Mouse (Mus musculus) embryonic facial prominence, embryonic 15.5 days (tissue): ENCODE results near the gene Sult1d1. TPM values are rescaled to one million over a fixed set of nuclear protein-coding genes. Genes with fewer than 3 reads are reported as not detected.
"Not testable (repeated sequence)": the region's sequence is repeated elsewhere in the genome, so short reads cannot be mapped to it uniquely, and the experiment has no call there.

Source experiments
- ATAC-seq: fragments of 200-750 bp; cut with Nextera tagmentation; 2 replicates; pipeline ENCODE4 v1.8.0; 2017; ENCODE audit warnings: low read depth, moderate TSS enrichment; ENCODE audit not compliant: insufficient number of reproducible peaks, low FRiP score, low TSS enrichment
- H3K27ac ChIP-seq: fragments of 300-500 bp; sonication (generic); replicated peaks from 2 replicates; pipeline ENCODE4 v1.5.1; 2015; ENCODE audit warnings: mild to moderate bottlenecking, inconsistent platforms
- H3K27me3 ChIP-seq: fragments of 300-500 bp; sonication (generic); 2 replicates; pipeline ENCODE4 v1.6.1; 2015; ENCODE audit warnings: inconsistent platforms
- H3K36me3 ChIP-seq: fragments of 300-500 bp; sonication (generic); 2 replicates; pipeline ENCODE4 v1.6.1; 2015; ENCODE audit warnings: mild to moderate bottlenecking, inconsistent platforms
- H3K4me1 ChIP-seq: fragments of 300-500 bp; sonication (generic); 2 replicates; pipeline ENCODE4 v1.6.1; 2015; ENCODE audit warnings: inconsistent platforms
- H3K4me2 ChIP-seq: fragments of 300-500 bp; sonication (generic); replicated peaks from 2 replicates; pipeline ENCODE4 v1.6.1; 2015; ENCODE audit warnings: mild to moderate bottlenecking, inconsistent platforms
- H3K4me3 ChIP-seq: fragments of 300-500 bp; sonication (generic); replicated peaks from 2 replicates; pipeline ENCODE4 v1.5.1; 2015; ENCODE audit warnings: mild to moderate bottlenecking, inconsistent platforms
- H3K9ac ChIP-seq: fragments of 300-500 bp; sonication (generic); 2 replicates; pipeline ENCODE4 v1.6.1; 2015; ENCODE audit warnings: inconsistent platforms
- H3K9me3 ChIP-seq: fragments of 300-500 bp; sonication (generic); replicated peaks from 2 replicates; pipeline ENCODE4 v1.6.1; 2016; ENCODE audit warnings: inconsistent platforms
- WGBS: fragments of 180-500 bp; shearing (Covaris S2); methylation state at CpG from one replicate; pipeline ENCODE4 v1.1.7; 2015; 5-methylcytosine and 5-hydroxymethylcytosine counted together
- microRNA-seq: library from miRNA; unstranded; fragments of <30 nt; microRNA quantifications from one replicate; pipeline ENCODE4, GENCODE M21; 2016; ENCODE audit warnings: borderline number of aligned reads
- polyA plus RNA-seq: library from polyadenylated mRNA; unstranded; fragments of >200 nt; fragmentation: Nextera tagmentation; extraction: Ambion mirVana; gene quantifications from 2 replicates; pipeline ENCODE4 v1.2.1, GENCODE M21; 2015

Sult1d1 gene
- polyA plus RNA-seq, 1 experiment from 2014 or later: 5.8 TPM

- Histone ChIP-seq H3K4me1 (no peaks in the 10 kb centered on the region), H3K27ac (no peak overlapping the region), H3K4me2 (no peak overlapping the region), H3K36me3 (no peaks in the 10 kb centered on the region), H3K9ac (no peak overlapping the region), H3K27me3 (no peaks in the 10 kb centered on the region), H3K4me3 (no peak overlapping the region), H3K9me3 (no peaks in the 10 kb centered on the region)
- no peak for ATAC-seq
These were observed 5.9 kb downstream of the Sult1d1 start for GRCm38 (mm10) chr5:87562966-87563365.

GRCm38 (mm10) chr5:87562526-87562925, 6.3 kb downstream of the Sult1d1 start:
- H3K4me2 ChIP-seq: no peak overlapping the region
- H3K9ac ChIP-seq: no peak overlapping the region
- no peaks in the 10 kb centered on the region for H3K27me3 ChIP-seq
- no peak overlapping the region for H3K4me3 ChIP-seq
- ATAC-seq: no peak
- no peaks in the 10 kb centered on the region for H3K4me1 ChIP-seq
- H3K9me3 ChIP-seq: no peaks in the 10 kb centered on the region
- WGBS: 70% methylated on average over 4 of the region's 4 CpGs
- no peaks in the 10 kb centered on the region for H3K36me3 ChIP-seq
- H3K27ac ChIP-seq: no peak overlapping the region

GRCm38 (mm10) chr5:87560145-87560544, 8.7 kb downstream of the Sult1d1 start:
- H3K27ac ChIP-seq: no peak overlapping the region
- no peaks in the 10 kb centered on the region for H3K27me3 ChIP-seq
- no peak for ATAC-seq
- no peak overlapping the region for H3K4me2 ChIP-seq
- WGBS: 71% methylated on average over 5 of the region's 5 CpGs
- no peak overlapping the region for H3K9ac ChIP-seq
- H3K9me3 ChIP-seq: no peaks in the 10 kb centered on the region
- no peaks in the 10 kb centered on the region for H3K36me3 ChIP-seq
- no peaks in the 10 kb centered on the region for H3K4me1 ChIP-seq
- no peak overlapping the region for H3K4me3 ChIP-seq

- H3K4me2 ChIP-seq: no peak overlapping the region
- H3K9me3 ChIP-seq: no peaks in the 10 kb centered on the region
- H3K36me3 ChIP-seq: no peaks in the 10 kb centered on the region
- no peaks in the 10 kb centered on the region for H3K27me3 ChIP-seq
- H3K27ac ChIP-seq: no peak overlapping the region
- no peak for ATAC-seq
- WGBS: 40% methylated on average over 1 of the region's 1 CpGs
- H3K9ac ChIP-seq: no peak overlapping the region
- H3K4me1 ChIP-seq: no peaks in the 10 kb centered on the region
- H3K4me3 ChIP-seq: no peak overlapping the region
These were observed 17.9 kb downstream of the Sult1d1 start for GRCm38 (mm10) chr5:87550935-87551334.

DNA sequence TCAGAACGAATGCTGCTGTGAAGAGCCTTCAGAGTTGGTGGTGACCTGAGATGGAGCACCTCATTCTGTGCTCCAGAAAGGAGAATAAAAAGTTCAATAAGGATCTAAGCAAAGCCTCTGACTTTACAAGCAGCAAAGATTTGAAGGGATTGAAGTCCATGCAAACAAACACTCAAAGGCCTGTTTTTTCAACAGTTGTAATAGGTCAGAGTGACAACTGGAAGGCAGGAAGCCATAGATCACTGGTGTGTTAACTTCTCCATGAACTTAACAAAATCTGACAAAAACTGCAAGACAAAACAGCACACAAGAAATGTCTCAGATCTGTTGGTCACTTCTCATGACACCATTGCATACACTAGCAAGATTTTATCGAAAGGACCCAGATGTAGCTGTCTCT, 30.7 kb downstream of the Sult1d1 start, which contains the start of gene Sult1b1:
Sult1b1 (minus strand) TSS at position 85 of the 400 bp plus-strand sequence.
- Histone ChIP-seq H3K9ac (no peak within 1 kb of the TSS), H3K27ac (no peak within 1 kb of the TSS), H3K27me3 (no peaks in the 10 kb centered on the region), H3K9me3 (no peaks in the 10 kb centered on the region), H3K4me1 (no peaks in the 10 kb centered on the region), H3K4me3 (no peak within 1 kb of the TSS), H3K4me2 (no peak within 1 kb of the TSS), H3K36me3 (no peaks in the 10 kb centered on the region)
- 92% methylated on average over 2 of the region's 2 CpGs for WGBS
- ATAC-seq: no peak

DNA sequence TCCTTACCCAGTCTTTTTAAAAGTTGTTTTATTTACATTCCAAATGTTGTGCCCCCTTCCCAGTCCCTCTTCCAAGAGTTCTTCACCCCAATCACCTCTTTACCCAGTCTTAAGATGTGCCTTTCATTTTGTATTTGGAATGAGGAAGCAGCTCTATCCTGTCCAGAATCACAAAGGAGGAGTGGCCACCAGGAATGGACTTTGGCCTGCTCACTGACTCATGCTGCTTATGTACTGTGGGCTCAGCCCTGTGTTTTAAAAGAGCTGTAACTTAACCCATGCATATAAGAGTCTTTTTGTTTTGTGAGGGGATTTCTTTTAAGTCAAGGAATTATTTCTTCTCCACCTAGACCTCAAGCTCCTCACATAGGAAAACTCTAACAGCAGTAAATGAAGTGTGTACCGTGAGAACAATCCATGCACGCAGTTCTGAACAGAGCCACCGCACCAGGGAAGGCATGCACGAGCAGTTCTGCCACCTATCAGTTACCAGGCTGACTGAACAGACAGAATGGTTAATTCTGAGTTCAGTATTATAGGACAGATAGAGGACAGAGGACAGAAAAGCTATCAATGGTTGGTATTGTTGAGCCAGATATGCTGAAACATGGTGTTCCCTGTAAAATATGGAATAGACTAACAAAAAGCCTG, 32.7 kb downstream of the Sult1d1 start:
- no peak for ATAC-seq
- Histone ChIP-seq H3K36me3 (no peaks in the 10 kb centered on the region), H3K9me3 (no peaks in the 10 kb centered on the region), H3K4me3 (no peak overlapping the region), H3K27ac (no peak overlapping the region), H3K4me2 (no peak overlapping the region), H3K4me1 (no peaks in the 10 kb centered on the region), H3K9ac (no peak overlapping the region), H3K27me3 (no peaks in the 10 kb centered on the region)
- 74% methylated on average over 4 of the region's 4 CpGs for WGBS

DNA sequence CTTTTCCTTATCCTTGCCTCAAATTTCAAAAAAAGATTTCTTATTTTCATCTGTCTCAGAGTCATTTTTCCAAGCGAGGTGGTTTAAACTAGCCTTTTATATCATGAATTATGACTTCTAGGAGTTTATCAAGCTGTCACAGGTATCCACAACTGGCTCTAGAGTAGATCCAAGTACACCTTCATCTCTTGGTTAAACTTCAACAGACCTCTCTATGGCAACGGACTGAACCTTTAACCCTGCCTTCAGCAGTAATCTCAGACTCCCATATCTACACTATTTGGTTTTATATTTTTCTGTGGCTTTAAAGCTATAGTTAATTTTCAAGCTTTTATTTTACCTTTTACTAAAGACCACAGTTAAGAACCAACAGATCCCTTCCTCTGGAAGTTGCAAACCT, 36.5 kb downstream of the Sult1d1 start:
- H3K9ac ChIP-seq: no peak overlapping the region
- no peaks in the 10 kb centered on the region for H3K27me3 ChIP-seq
- H3K4me1 ChIP-seq: no peaks in the 10 kb centered on the region
- H3K9me3 ChIP-seq: no peaks in the 10 kb centered on the region
- ATAC-seq: no peak
- H3K36me3 ChIP-seq: no peaks in the 10 kb centered on the region
- WGBS: 68% methylated on average over 2 of the region's 2 CpGs
- H3K27ac ChIP-seq: no peak overlapping the region
- H3K4me3 ChIP-seq: no peak overlapping the region
- H3K4me2 ChIP-seq: no peak overlapping the region

DNA sequence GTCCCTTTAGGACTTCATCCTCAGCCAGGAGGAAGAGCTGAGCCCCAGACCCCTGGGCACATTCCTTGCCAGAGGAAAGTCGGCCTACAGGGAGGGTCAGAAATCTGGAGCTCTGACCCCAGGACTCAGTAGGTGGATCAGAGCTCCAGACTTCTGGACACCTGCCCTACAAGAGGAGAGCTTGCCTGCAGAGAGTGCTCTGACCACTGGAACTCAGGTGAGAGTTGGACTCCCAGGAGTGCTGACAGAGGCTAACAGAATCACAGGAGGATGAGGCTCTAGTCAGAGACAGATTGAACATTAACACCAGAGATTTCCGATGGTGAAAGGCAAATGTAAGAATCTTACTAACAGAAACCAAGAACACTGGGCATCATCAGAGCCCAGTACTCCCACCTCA, 45.3 kb downstream of the Sult1d1 start:
- H3K9ac ChIP-seq, ATAC-seq, H3K27me3 ChIP-seq, H3K4me2 ChIP-seq, H3K4me1 ChIP-seq, H3K36me3 ChIP-seq, H3K27ac ChIP-seq, H3K9me3 ChIP-seq, H3K4me3 ChIP-seq: not testable (repeated sequence)
- 83% methylated on average over 2 of the region's 2 CpGs for WGBS

DNA sequence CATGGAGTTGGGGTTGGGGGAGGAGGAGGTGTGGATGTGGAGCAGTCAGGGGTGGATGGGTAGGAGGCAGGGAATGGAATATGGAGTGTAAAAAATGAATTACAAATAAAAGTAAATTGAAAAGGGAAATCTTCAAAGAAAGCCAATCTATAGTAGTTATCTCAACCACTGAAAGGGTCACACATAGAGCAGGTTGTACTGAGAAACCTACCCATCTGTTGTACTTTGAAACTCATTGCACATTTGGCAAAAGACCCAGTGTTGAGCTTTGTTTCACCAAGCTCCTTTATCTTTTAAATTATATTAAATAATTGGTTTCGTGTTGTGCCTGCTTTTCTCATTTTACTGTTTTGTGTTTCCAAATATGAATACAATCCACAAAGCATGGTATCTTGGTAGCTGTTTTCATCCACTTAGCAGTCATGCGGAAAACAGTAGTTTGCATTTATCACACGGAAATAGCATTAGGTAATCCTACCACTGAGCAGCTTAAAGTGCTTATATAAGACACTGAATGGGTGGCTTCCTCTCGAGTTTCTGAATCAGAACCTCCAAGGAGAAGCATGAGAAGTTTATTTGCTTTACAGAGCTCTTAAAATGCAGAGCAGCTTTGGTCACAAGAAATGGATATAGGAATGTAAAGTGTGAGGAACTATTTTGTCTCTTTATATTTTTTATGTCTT, 62.9 kb downstream of the Sult1d1 start:
- ATAC-seq: no peak; the same call in 1 of the 2 replicates
- H3K4me2 ChIP-seq: no peak overlapping the region
- H3K27ac ChIP-seq: no peak overlapping the region
- H3K9ac ChIP-seq: no peak overlapping the region
- H3K9me3 ChIP-seq: no peaks in the 10 kb centered on the region
- no peak overlapping the region for H3K4me3 ChIP-seq
- H3K27me3 ChIP-seq: no peaks in the 10 kb centered on the region
- no peaks in the 10 kb centered on the region for H3K4me1 ChIP-seq
- WGBS: 47% methylated on average over 4 of the region's 4 CpGs
- H3K36me3 ChIP-seq: no peaks in the 10 kb centered on the region

Small RNA genes lying within 50 kb of the gene (microRNA-seq; reads per million reads assigned to microRNA genes)
- not detected for gene Mir3969

Other genes with a start within 250 kb of the Sult1d1 start
- gene Ugt2a3, start 231.8 kb downstream of the Sult1d1 start, polyA plus RNA-seq: not detected in 2 replicates
- not detected in 2 replicates for gene Ugt2b38, start 144.8 kb downstream of the Sult1d1 start, polyA plus RNA-seq
- gene Ugt2a2, start 86.8 kb downstream of the Sult1d1 start, polyA plus RNA-seq: 7.0 and 17.8 TPM in 2 replicates
- 0.11 TPM in 1 of 2 replicates, not detected in the other for gene Gm43638, start 82.2 kb downstream of the Sult1d1 start, polyA plus RNA-seq
- 29.6 and 55.0 TPM in 2 replicates for gene Ugt2a1, start 78.2 kb downstream of the Sult1d1 start, polyA plus RNA-seq
- gene Sult1b1, start 30.8 kb downstream of the Sult1d1 start, polyA plus RNA-seq: 0.85 and 0.94 TPM in 2 replicates
- gene Sult1e1, start 22.6 kb upstream of the Sult1d1 start, polyA plus RNA-seq: 10.0 and 14.1 TPM in 2 replicates
- gene Csn1s1, start 97.2 kb upstream of the Sult1d1 start, polyA plus RNA-seq: not detected in 2 replicates
- gene Csn2, start 130.6 kb upstream of the Sult1d1 start, polyA plus RNA-seq: not detected in 2 replicates
- not detected in 2 replicates for gene Csn1s2a, start 205.5 kb upstream of the Sult1d1 start, polyA plus RNA-seq
- gene Csn1s2b, start 239.1 kb upstream of the Sult1d1 start, polyA plus RNA-seq: 0.08 TPM in 1 of 2 replicates, not detected in the other